Mouse (Mus musculus): ENCODE measurements at regions not wholly inside any gene's neighbourhood (a gene's known extent, or its start where the extent isn't known, plus 50 kb on each side); places are given as distances from the start of the nearest gene placed in this dataset.

DNA sequence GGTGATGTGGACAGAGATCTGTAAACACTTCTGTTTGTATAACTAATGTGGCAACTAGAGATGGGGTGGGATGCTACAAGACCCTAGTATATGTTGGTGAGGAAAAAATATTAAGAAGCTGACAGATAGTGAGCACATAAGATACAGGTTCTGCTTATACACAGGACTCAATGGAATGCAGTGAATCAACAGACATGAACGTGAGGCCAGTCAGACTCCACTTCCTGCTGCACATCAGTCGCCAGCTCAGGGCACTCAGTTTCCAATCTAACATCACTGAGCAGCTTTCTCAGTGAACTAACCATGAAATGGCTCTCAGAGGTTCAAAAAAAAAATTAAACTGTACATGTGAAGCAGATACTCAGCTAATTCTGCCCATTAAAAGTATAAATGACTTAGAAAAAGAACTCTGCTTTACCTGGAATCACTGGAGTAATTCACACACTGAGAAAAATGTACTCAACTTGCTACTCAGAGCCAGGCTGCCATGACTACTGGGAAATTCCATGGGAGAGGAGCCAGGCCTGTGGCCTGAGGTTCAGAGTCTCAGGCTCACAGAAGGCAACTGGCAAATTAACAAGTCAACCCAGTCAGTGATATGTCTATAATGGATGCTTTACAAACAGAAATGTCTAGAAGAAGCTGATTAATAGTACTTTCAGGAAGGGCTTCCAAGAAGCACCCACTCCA, 170.9 kb upstream of the Tbl1xr1 start:
- TF ChIP-seq CTCF (conservative IDR thresholded peaks at IDR 0.05; ENCODE audit: low read length) (no peak), NANOG (IDR thresholded peaks at IDR 0.05; ENCODE audit: borderline replicate concordance, low read length) (no peak), POU5F1 (IDR thresholded peaks at IDR 0.05; ENCODE audit: borderline replicate concordance, low read length) (no peak)

Data from E14TG2a.4 (cell line).